Mouse (Mus musculus): ENCODE measurements around the gene Psme2.
A peak's percentile ranks its signal among the peaks of the same experiment; 100 is the strongest.

The Psme2 gene

DNA sequence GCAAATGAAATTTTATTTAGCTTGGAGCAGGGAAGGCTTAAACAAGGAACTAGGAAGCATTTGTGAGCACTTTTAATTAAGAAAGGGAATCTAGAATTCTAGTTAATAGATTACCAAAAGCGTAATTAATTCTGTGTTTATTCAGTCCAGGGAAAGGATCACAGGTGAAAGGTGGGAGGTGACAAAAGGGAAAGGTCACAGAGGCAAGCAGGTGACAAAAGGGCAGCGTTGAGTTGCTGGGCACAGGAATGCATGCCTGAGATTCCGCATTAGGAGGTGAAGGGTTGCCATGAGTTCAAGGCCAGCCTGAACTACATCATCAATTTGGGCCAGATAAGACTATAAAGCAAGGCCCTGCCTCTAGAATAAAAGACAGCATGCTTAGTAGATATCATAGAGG, 23.4 kb downstream of the Psme2 start:
- no peak for DNase-seq (ENCODE audit: low spot score)

DNA sequence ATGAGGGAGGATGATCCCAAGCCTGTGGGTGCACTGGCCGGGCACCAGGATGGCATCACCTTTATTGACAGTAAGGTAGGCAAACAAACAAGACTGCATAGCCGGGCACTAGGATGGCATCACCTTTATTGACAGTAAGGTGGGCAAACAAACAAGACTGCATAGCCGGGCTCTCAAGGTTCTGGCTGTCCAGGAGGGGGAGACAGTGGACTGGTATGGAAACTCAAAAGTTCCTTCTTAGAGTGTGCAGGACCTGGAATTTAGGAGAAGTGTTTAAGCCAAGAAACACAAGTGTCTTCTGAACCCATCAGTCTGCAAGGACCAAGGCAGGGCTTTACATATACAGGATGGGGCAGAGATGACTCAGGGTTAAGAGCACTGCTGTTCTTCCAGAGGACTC, 25.2 kb downstream of the Psme2 start:
- DNase-seq (ENCODE audit: low spot score): no peak

DNA sequence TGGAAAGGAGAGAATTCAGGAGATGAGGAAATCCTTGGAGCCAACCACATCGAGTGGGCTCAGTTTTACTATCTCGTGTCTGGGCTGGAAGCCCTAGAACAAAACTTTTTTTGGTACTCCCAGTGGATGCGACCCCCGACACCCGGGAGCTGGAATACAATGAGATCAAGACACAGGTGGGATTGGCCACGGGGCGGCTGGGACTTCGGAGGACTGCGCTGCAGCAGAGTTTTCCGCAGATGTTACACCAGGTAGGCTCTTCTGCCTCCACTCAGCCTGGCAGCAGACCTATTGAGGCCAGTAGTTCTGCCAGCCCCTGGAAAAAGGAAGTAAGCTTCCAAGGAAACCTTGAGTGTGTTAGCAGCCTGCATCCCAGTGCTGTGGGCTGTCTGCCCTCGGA, 27.7 kb downstream of the Psme2 start:
- DNase-seq (ENCODE audit: low spot score): no peak

DNA sequence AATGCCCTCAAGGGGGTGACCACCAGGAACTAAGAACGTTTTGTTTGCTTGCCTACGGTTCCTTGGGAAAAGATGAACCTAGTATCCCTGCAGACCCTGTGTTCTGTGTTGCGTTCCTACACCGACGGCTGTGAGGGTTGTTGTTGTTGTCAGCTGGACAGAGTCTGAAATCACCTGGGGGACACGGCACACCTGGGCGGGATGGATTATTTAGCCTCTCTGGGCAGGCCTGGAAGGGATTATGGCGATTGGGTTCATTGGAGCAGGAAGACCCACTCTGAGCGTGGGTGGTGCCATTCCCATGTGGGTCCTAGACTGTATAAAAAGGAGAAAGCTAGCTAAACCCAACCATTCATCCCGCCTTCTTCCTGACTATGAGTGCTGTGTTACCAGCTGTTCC, 29.1 kb downstream of the Psme2 start:
- no peak for DNase-seq (ENCODE audit: low spot score)

DNA sequence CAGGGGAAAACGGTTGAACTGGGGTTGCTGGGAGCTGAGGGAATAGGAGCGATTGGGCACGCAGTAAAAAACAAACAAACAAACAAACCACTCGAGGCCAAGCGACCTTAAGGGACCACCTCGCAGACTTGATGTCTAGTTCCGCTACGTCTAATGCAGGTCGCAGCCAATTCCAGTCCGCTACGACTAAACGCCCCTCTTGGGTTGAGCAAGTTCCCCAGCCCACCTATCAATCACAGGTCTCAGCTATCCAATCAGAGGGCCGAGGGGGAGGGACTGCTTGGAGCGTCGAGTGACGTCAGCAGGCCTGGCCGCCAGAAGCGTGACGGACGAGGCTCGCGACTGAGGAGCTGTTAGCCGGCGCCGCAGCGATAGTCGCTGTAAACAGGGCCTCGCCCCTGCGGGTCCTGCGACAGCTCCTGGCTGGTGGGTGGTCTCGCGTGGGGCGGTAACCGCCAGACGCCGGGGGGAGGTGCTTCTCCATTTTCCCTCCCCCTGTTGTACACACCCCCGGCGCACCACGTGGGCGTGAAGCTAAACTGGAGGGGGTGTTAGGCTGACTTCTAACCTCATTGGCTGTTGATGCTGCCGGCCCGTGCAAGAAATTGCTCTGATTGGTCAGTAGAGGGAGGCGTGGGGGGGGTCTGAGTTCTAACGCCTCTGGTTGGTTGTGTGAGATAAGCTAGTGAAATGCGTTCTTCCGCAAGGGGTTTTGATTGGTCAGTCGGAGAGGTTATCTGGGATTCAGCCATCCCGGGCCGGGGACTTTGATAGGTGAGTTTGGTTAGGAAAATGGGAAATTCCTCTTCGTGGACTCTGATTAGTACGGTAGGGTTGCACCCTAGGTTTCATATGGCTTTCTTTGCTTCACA, 30.5 kb downstream of the Psme2 start, which contains the start of gene A730061H03Rik:
A730061H03Rik (minus strand) TSS at position 205 of the 872 bp plus-strand sequence.
- DNase-seq (ENCODE audit: low spot score): peak; percentile 99

DNA sequence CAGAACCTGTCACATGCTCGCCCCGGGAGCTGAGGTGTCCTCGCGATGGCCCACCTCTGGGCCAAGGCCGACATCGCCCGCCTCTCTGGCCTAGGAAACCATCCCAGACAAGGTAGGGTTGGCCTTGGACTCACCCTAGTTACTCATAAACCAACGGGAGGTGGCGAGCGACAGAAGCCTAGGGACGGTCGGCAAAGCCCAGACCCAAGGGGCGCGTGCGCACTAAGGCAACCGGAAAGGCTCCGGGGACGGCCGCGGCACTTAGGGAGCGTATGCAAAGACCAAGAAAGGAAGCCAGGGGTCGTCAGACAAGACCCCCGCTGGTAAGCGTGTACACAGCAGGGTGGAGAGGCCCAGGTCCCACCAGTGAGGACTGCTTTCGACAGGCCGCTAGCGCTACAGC, 31.1 kb downstream of the Psme2 start, which contains the start of gene Dcaf11:
Dcaf11 (plus strand) TSS at position 208 of the 403 bp plus-strand sequence.
- peak; percentile 96 for DNase-seq (ENCODE audit: low spot score)

DNA sequence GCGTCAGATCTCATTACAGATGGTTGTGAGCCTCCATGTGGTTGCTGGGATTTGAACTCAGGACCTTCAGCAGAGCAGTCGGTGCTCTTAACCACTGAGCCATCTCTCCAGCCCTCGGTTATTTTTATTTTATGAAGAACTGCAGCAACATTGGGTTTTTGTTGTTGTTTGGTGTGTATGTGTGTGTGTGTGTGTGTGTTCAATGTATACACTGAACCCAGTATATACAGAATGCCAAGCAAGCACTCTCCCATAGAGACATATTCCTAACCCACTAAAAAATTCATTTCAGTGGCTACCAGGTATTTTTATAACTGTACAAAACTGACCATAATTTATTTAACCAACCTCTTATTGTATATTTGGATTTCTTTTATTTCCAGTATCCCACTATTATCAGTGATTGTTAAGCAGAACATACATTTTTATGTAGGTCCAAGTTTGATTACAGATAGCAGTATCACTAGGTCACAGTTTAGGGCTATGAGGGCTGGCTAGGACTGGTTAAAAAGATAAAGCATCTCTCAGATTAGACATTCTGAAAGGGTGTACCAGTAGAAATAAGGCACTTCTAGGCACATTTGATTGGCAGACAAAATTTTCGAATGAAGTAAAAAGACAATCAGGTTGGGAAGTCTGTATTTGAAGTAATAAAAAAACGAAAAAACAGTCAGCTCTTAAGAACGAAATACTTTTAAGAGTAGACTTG, 32.0 kb downstream of the Psme2 start:
- DNase-seq (ENCODE audit: low spot score): no peak

DNA sequence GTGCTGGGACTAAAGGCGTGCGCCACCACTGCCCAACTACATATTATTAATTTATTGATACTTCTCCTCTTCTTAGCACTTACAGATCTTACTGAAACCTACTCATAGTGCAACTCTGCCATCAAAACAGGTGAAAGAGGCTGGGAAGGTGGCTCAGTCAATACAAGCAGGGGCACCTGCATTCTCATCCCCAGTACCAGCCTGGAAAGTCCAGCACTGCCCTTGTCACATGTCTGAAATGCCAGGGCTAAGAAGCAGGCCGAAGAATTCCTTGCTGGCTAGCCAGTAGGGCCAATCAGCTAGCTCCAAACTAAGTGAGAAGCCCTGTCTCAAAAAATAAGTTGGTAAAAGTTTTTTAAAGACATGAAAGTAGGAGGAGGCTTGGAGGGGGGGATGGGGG, 33.3 kb downstream of the Psme2 start:
- no peak for DNase-seq (ENCODE audit: low spot score)

DNA sequence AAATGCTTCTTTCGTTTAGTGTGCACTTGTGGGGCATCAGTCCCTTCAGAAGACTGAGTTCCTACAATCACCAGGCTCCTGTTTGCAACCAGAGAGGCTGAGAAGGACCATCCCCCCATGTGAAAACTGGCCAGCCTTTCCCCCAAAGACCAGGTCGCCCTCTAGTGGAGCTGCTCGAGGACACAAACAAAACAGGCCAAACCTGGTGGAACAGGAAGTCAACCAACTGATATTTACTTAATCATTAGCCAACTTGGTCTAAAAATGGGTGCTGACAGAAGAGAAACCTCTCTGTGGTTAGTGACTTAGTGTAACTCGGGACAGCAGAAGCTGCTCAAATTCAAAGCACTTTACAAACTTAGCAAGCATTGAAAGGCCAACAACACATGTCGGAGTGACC, 33.9 kb downstream of the Psme2 start:
- peak; percentile 83 for DNase-seq (ENCODE audit: low spot score)

DNA sequence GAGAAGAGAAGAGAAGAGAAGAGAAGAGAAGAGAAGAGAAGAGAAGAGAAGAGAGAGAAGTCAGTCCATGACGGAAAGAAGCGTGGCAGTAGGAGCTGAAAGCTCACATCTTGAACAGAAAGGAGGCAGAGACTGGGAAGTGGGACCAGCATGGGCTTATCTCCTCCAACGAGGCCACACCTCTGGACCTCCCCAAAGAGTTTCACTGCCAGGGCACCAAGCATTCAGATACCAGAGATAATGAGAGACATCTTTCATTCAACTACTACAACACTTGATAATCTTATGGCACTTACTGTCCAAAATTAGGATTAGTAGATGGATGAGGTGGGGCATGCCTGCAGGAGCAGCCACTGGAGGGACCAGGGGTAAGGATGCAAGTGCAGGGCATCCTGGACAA, 35.1 kb downstream of the Psme2 start:
- no peak for DNase-seq (ENCODE audit: low spot score)

DNA sequence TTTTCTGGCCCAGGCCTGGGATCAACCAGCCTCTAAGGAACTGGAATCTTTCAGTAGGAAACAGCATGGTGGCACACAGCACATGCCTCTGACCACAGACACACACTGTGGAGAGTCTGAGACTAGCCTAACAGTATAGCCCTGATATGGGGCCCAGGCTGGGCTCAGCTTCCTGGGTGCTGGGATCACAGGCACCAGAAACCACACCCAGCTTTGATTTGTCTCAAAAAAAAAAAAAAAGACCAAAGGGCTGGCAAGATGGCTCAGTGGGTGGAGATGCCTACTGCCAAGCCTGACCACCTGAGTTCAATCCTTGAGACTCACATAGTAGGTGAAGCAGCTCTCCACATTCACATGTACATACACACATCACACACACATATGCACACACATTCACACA, 36.3 kb downstream of the Psme2 start:
- no peak for DNase-seq (ENCODE audit: low spot score)

DNA sequence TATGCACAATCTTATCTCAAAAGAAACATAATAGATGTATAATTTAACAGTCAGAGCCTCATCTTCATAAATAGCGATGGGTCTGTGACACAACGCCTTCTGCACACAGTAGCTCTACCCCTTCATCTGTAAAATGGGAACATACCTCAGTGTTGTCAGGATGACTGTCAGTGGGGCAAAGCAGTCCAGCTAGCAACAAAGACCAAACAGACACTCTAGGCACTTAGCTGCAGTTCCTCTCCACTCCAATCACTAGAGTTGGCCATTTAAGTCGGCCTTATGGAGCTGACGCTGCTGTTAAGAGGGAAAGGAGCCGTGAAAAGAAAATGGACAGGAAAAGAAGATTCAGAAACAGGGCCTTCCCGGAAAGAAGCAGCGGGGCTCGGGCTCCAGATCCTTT, 39.1 kb downstream of the Psme2 start:
- DNase-seq (ENCODE audit: low spot score): no peak

DNA sequence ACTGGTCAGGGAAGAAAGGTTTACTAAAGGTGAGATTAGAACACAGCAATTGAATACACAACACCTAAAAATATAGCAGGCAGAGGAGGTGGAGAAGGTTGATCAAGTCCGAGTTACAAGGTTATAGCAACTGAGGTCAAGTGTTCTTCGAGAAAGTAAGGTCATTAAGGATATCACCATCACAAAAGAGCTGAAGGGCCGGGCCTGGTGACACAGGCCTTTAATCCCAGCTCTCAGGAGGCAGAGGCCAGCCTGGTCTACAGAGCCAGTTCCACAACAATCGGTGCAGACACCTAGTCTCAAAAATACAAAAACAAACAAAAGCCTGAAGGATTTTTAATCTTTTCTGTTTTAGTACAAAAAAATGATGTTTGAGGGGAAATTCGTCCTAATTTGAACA, 39.6 kb downstream of the Psme2 start:
- no peak for DNase-seq (ENCODE audit: low spot score)

DNA sequence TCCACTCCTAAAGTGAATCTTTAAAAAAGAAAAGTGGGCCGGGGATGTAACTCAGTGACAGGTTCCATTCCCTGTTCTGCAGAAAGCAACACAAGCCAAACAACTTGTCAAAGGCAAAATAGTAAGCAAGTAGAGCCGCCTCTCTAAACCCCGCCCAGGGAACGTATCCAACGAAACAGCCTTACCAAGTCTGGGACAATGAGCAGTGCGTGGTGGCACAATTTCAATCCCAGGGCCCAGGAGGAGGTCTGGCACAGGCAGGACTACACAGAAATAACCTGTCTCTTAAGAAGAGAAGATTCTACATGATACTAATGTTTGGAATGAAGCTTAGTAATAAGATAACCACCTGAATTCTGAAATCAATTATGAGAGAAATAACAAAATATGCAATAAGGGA, 40.7 kb downstream of the Psme2 start:
- DNase-seq (ENCODE audit: low spot score): no peak

DNA sequence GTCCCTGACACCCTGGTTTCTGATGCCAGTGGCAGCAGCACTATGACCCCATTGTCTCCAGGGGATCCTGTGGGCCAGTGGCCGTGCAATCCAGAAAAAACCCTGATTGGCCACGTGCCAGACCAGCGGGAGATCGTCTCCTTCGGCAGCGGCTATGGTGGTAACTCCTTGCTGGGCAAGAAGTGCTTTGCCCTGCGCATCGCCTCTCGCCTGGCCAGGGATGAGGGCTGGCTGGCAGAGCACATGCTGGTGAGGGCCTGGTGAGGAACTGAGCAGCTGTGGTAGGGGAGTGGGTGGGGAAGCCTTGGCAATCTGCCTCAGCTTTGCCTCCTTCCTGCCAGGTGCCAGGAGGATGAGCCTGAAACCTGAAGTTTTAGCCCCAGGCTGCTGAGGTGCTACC, 46.6 kb downstream of the Psme2 start:
- no peak for DNase-seq (ENCODE audit: low spot score)

DNA sequence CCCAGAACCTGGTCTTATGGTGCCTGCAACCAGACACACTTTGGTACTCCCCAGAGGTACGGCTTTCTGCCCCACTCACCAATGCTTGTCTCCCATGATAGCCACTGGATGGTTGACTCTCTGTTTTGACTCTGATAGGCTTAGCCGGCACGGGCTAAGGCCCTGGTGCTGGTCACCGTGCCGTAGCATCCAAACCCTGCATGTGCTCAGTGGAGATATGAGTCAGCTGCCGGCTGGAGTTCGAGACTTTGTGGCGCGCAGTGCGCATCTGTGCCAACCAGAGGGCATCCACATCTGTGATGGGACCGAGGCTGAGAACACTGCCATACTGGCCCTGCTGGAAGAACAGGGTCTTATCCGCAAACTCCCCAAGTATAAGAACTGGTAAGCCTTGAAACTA, 48.6 kb downstream of the Psme2 start:
- DNase-seq (ENCODE audit: low spot score): no peak

DNA sequence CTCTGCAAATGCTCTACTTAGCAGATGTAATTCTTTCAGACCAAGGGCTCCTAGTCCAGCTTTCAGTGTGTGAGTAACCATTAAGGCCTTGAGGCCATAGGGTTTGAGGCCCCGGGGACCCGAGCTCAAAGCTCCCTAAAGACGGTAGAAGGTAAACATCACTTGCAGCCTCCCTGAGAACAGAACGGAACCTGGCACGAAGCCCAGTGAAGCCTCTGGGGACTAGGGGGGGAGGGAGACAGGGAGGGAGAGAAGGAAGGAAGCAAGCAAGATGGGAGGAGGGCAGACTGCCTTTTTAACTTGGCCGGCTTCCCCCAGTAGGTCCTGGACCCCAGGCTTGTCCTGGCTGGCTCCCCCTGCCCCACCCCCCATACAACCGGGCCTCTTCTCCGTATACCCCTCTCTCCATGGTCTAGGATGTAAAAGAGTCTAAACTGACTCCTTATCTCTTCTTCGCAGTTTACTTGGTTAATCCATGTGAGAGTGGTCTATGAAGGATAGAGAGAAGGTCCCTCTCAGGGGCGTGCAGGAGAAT, 50.1 kb downstream of the Psme2 start:
- DNase-seq (ENCODE audit: low spot score): no peak

DNA sequence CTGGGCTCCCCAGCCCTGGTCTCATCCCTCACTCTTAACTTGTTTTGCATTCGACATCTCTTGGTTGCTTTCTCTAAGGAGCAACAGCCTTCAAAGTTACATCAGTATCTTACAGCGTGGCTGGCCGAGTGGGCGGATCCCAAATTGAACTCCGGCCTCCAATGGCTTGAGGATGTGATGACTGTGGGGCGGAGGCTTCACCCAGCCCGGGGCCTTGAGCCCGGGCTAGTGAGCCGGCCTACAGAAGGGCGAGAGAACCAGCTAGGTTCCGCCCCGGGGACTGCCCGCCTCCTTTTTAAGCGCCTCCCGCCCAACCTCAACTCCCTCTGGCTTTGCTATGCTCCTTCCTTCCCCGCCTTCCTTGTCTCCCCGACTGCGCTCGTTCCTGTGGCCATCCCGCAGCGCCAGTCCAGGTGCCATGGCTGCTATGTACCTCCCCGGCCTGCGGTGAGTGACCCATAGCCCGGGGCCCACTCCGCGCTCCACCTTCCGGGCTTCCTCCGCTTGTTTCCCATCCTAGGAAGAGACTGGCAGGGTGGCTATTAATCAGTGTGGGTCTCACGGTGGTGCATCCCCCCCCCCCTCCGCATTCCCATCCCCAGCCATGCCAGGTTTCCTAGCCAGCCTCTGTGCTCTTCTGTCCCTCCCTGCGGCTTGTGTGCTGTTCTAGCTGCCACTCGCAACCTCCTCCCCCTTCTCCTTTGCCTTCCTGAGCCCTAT, 50.7 kb downstream of the Psme2 start, which contains the start of gene Pck2:
Pck2 (plus strand) TSS at position 200 of the 720 bp plus-strand sequence.
- DNase-seq (ENCODE audit: low spot score): peak; percentile 92

Data from embryo, embryonic 10.5 days (tissue).